7 mouse cellular contexts compared by ENCODE assay signal in genomic region chr1:166940146-166941076, GRCm38 (mm10).
DNase-seq lines count a peak whose midpoint lies in the region; ATAC-seq and TF ChIP-seq lines count a peak whose summit lies in the region.
"Not testable (repeated sequence)": the region's sequence is repeated elsewhere in the genome, so short reads cannot be mapped to it uniquely, and the experiment has no call there.

No protein-coding gene starts in this region.

- not testable (repeated sequence) for H3K9ac ChIP-seq in forebrain, embryonic 13.5 days; heart, embryonic 15.5 days; limb, embryonic 14.5 days (ENCODE audit: low read depth, low read length, severe bottlenecking); midbrain, embryonic 11.5 days (ENCODE audit: low read length); neural tube, embryonic 15.5 days (replicated peaks)

- TF ChIP-seq POLR2A in cortical plate, adult 2 months (IDR thresholded peaks at IDR 0.05; ENCODE audit: extremely low read depth, insufficient read depth, low read length); limb, embryonic 14.5 days (IDR thresholded peaks at IDR 0.05; ENCODE audit: borderline replicate concordance, extremely low read depth, insufficient read depth, insufficient read length): not testable (repeated sequence)

- not testable (repeated sequence) for TF ChIP-seq CTCF in cortical plate, adult 2 months (IDR thresholded peaks at IDR 0.05; ENCODE audit: extremely low read depth, insufficient read depth, low read length)

- not testable (repeated sequence) for H3K27ac ChIP-seq in cortical plate, adult 2 months (ENCODE audit: insufficient read depth, low read length); forebrain, embryonic 13.5 days; heart, embryonic 15.5 days; limb, embryonic 14.5 days (replicated peaks; ENCODE audit: low read depth, low read length); midbrain, embryonic 11.5 days (ENCODE audit: low read depth, low read length)
- H3K27ac ChIP-seq in neural tube, embryonic 15.5 days (replicated peaks), result peak overlapping the region; percentile 34; the same call in 1 of the 2 replicates

- peak; percentile 7 for DNase-seq in induced T-regulatory cell, adult 2 months (ENCODE audit: low read depth)
- DNase-seq in limb, embryonic 14.5 days (ENCODE audit: low spot score), result not testable (repeated sequence)
- DNase-seq in midbrain, embryonic 11.5 days (ENCODE audit: low spot score, missing footprints), result peak; percentile 85

- H3K4me3 ChIP-seq in cortical plate, adult 2 months (ENCODE audit: insufficient read depth, low read length), result peak overlapping the region; percentile 44
- peak overlapping the region; percentile 28 for H3K4me3 ChIP-seq in forebrain, embryonic 13.5 days
- H3K4me3 ChIP-seq in heart, embryonic 15.5 days, result peak overlapping the region; percentile 38
- peak overlapping the region; percentile 18; the same call in 1 of the 2 replicates for H3K4me3 ChIP-seq in limb, embryonic 14.5 days (replicated peaks; ENCODE audit: low read length)
- peak overlapping the region; percentile 10; the same call in 1 of the 2 replicates for H3K4me3 ChIP-seq in midbrain, embryonic 11.5 days (ENCODE audit: low read depth, low read length)
- H3K4me3 ChIP-seq in neural tube, embryonic 15.5 days (replicated peaks), result peak overlapping the region; percentile 32

- not testable (repeated sequence) for H3K36me3 ChIP-seq in forebrain, embryonic 13.5 days (ENCODE audit: poor library complexity, severe bottlenecking); heart, embryonic 15.5 days; limb, embryonic 14.5 days (ENCODE audit: control insufficient read depth, insufficient read depth, low read length); midbrain, embryonic 11.5 days (ENCODE audit: control insufficient read depth, insufficient read depth, low read length); neural tube, embryonic 15.5 days

- peak overlapping the region; percentile 43 for H3K4me2 ChIP-seq in forebrain, embryonic 13.5 days
- H3K4me2 ChIP-seq in heart, embryonic 15.5 days, result peak overlapping the region; percentile 43
- H3K4me2 ChIP-seq in limb, embryonic 14.5 days (replicated peaks; ENCODE audit: low read depth, low read length, severe bottlenecking), result 0 out of 2 replicates have a peak overlapping the region, but pooled peaks have one; percentile 7
- H3K4me2 ChIP-seq in midbrain, embryonic 11.5 days, result 0 out of 2 replicates have a peak overlapping the region, but pooled peaks have one; percentile 7
- peak overlapping the region; percentile 36 for H3K4me2 ChIP-seq in neural tube, embryonic 15.5 days

- peak; percentile 86 for ATAC-seq in forebrain, embryonic 13.5 days
- not testable (repeated sequence) for ATAC-seq in heart, embryonic 15.5 days (replicated peaks; ENCODE audit: insufficient number of reproducible peaks, insufficient read depth, low FRiP score, low read depth); limb, embryonic 14.5 days (ENCODE audit: low FRiP score, low read depth)
- peak; percentile 76 for ATAC-seq in midbrain, embryonic 11.5 days (ENCODE audit: low FRiP score)
- ATAC-seq in neural tube, embryonic 15.5 days (ENCODE audit: low FRiP score), result peak; percentile 70; the same call in 1 of the 2 replicates

- not testable (repeated sequence) for H3K9me3 ChIP-seq in forebrain, embryonic 13.5 days (replicated peaks); heart, embryonic 15.5 days (replicated peaks); limb, embryonic 14.5 days (ENCODE audit: control insufficient read depth, low read length); midbrain, embryonic 11.5 days (ENCODE audit: control insufficient read depth, low read length); neural tube, embryonic 15.5 days (replicated peaks)

- H3K27me3 ChIP-seq in forebrain, embryonic 13.5 days; heart, embryonic 15.5 days; limb, embryonic 14.5 days (ENCODE audit: control insufficient read depth, insufficient read depth, low read length); midbrain, embryonic 11.5 days (ENCODE audit: control insufficient read depth, insufficient read depth, low read length); neural tube, embryonic 15.5 days (replicated peaks): not testable (repeated sequence)

- WGBS in forebrain, embryonic 13.5 days, result 60% methylated on average over 31 of the region's 31 CpGs
- 62% methylated on average over 31 of the region's 31 CpGs for WGBS in heart, embryonic 15.5 days
- 65% methylated on average over 31 of the region's 31 CpGs for WGBS in limb, embryonic 14.5 days
- 56% methylated on average over 31 of the region's 31 CpGs for WGBS in midbrain, embryonic 11.5 days
- 65% methylated on average over 31 of the region's 31 CpGs for WGBS in neural tube, embryonic 15.5 days

- not testable (repeated sequence) for H3K4me1 ChIP-seq in cortical plate, adult 2 months (ENCODE audit: control insufficient read depth, insufficient read depth, low read length); forebrain, embryonic 13.5 days; heart, embryonic 15.5 days (replicated peaks); limb, embryonic 14.5 days (ENCODE audit: control insufficient read depth, insufficient read depth, low read length); midbrain, embryonic 11.5 days (ENCODE audit: control insufficient read depth, insufficient read depth, low read length); neural tube, embryonic 15.5 days
